ENCODE assay signal across 34 mouse cellular contexts in the genomic region with DNA sequence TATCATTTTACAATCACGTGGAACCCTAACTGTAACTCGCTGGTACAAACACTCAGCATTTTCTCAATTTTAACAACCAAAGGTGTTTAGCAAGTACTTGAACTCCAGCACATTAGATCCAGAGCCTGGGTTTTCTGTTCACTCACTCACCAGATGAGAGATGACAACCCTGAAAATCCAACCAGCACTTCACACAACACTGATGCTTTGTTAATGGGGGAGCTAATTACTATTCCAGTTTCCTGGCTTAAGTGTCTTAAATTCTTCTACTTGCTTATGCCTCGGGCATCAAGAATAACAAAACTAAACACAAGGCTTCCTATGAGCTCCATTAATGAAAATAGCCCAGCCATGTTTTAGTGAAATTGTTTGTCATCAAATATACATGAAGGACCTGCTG.
"Had no signal": no experiment of that assay in that cellular context is flagged by ENCODE, and none has a peak within 500 bp of the region (broad histone marks: within the 10 kb centered on the region; RNA-seq: fewer than 3 reads in every experiment).

No protein-coding gene starts in this region.

- H3K36me3 ChIP-seq: heart, embryonic 12.5 days; heart, embryonic 13.5 days; heart, embryonic 15.5 days; hindbrain, embryonic 10.5 days; hindbrain, embryonic 12.5 days; hindbrain, embryonic 13.5 days; hindbrain, embryonic 15.5 days; intestine, embryonic 15.5 days; kidney, embryonic 15.5 days had no signal

- H3K4me3 ChIP-seq: heart, embryonic 12.5 days; heart, embryonic 13.5 days; heart, embryonic 15.5 days; hindbrain, embryonic 10.5 days; hindbrain, embryonic 12.5 days; hindbrain, embryonic 13.5 days; hindbrain, embryonic 15.5 days; intestine, embryonic 15.5 days; kidney, embryonic 15.5 days; layer of hippocampus, adult 2 months; left cerebral cortex, adult 2 months had no signal

- H3K9ac ChIP-seq: heart, embryonic 12.5 days; heart, embryonic 13.5 days; heart, embryonic 15.5 days; hindbrain, embryonic 12.5 days; hindbrain, embryonic 13.5 days; hindbrain, embryonic 14.5 days; hindbrain, embryonic 15.5 days; intestine, embryonic 15.5 days; kidney, embryonic 15.5 days had no signal

- H3K4me2 ChIP-seq: heart, embryonic 12.5 days; heart, embryonic 13.5 days; heart, embryonic 15.5 days; hindbrain, embryonic 12.5 days; hindbrain, embryonic 13.5 days; hindbrain, embryonic 14.5 days; hindbrain, embryonic 15.5 days; intestine, embryonic 15.5 days; kidney, embryonic 15.5 days had no signal

- H3K27me3 ChIP-seq: heart, embryonic 12.5 days; heart, embryonic 13.5 days; heart, embryonic 15.5 days; hindbrain, embryonic 12.5 days; hindbrain, embryonic 13.5 days; hindbrain, embryonic 15.5 days; intestine, embryonic 15.5 days; kidney, embryonic 15.5 days had no signal

- DNase-seq: heart, postnatal 10 days; heart, postnatal 14 days; heart, postnatal 36 days; heart, postnatal 4 days; kidney, adult 11 months; kidney, adult 18-20 months; kidney, adult 2 months; kidney, adult 8-10 months; kidney, adult 9 months; kidney, postnatal 10 days; kidney, postnatal 14 days; kidney, postnatal 25 days; kidney, postnatal 36 days; kidney, postnatal 4 days; layer of hippocampus, adult 9-11 months; layer of hippocampus, postnatal 36 days had no signal

- H3K9me3 ChIP-seq: heart, embryonic 12.5 days; heart, embryonic 13.5 days; heart, embryonic 15.5 days; hindbrain, embryonic 10.5 days; hindbrain, embryonic 12.5 days; hindbrain, embryonic 13.5 days; hindbrain, embryonic 15.5 days; intestine, embryonic 15.5 days; kidney, embryonic 15.5 days had no signal

- H3K4me1 ChIP-seq: heart, embryonic 12.5 days; heart, embryonic 15.5 days; hindbrain, embryonic 12.5 days; hindbrain, embryonic 13.5 days; hindbrain, embryonic 15.5 days; intestine, embryonic 15.5 days had no signal

- H3K27ac ChIP-seq: heart, embryonic 13.5 days; heart, embryonic 15.5 days; hindbrain, embryonic 10.5 days; hindbrain, embryonic 12.5 days; hindbrain, embryonic 13.5 days; hindbrain, embryonic 14.5 days; hindbrain, embryonic 15.5 days; hindbrain, postnatal 0 days; intestine, embryonic 15.5 days; kidney, embryonic 15.5 days; kidney, postnatal 0 days; layer of hippocampus, adult 2 months; left cerebral cortex, adult 2 months had no signal

- ATAC-seq: hindbrain, embryonic 16.5 days; hindbrain, postnatal 0 days; inflammation-experienced regulatory T-cells, adult 6 months; intestine, embryonic 15.5 days; intestine, embryonic 16.5 days; intestine, postnatal 0 days had no signal
